Mouse (Mus musculus) brain, embryonic 14.5 days (tissue): ENCODE data around the gene Ncapg2. TPM values are rescaled to one million over a fixed set of nuclear protein-coding genes. Genes with fewer than 3 reads are reported as not detected.
A peak's percentile ranks its signal among the peaks of the same experiment; 100 is the strongest.

Source experiments
- DNase-seq: peaks from one replicate; pipeline ENCODE4 v3.0.0-alpha.2; 2011; ENCODE audit warnings: low read depth
- CTCF ChIP-seq: fragments of 200-500 bp; IDR thresholded peaks from 2 replicates; pipeline ENCODE4 v1.5.1; 2012; ENCODE audit warnings: inconsistent platforms, mild to moderate bottlenecking, moderate library complexity, borderline replicate concordance; ENCODE audit not compliant: insufficient read depth, insufficient read length; ENCODE audit errors: extremely low read depth
- POLR2A ChIP-seq: fragments of 200-500 bp; IDR thresholded peaks from 2 replicates; pipeline ENCODE4 v1.6.1; 2012; ENCODE audit warnings: mild to moderate bottlenecking, inconsistent platforms, borderline replicate concordance; ENCODE audit not compliant: poor library complexity, insufficient read depth, insufficient read length, severe bottlenecking; ENCODE audit errors: extremely low read depth
- polyA plus RNA-seq: library from polyadenylated mRNA; depleted of rRNA; stranded (reverse); fragments of >200 nt; gene quantifications from 2 replicates; pipeline ENCODE4 v1.2.3, GENCODE M21; 2012; rRNA removed

Gene Ncapg2
- polyA plus RNA-seq, 1 experiment = 10.3 TPM

DNA sequence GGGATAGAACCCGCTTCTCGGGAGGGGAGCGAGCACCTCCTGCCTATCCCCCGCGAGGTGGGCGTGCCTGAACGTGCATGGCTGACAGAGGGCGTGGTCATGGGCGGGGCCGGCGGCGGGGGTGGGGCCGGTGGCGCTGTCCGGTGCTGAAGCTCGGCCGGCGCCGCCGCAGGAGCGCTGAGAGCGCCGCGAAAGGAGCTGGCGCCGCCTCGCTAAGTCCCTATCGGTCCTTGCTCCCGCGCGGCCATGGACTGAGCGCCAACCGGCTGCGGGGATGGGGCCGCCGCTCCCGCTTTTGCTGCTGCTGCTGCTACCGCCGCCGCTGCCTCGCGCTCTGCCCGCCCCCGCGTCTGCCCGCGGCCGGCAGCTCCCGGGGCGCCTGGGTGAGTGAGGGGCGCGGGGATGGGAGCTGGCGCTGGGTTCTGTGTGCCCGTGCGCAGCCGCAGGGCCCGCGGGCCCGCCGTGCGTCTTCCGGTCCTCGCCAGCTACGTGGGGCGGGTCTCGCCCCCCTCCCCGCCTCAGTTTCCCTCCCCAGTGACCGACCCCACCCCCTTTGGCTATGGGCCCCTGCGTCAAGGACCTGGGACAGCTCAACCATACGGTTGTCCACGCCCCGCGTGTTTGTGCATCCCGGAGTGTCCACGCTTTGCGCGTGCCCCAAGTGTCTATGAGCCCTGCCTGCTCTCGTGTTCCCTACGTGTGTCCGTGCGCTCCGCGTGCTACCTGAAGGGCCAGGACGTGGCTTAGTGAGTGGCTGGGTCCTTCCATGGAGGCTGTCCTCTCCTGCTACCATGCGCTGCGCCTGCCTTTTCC is 80.6 kb downstream of the Ncapg2 start, which contains the start of gene Ptprn2:
Gene Ptprn2, plus strand, starts transcription at position 130 of the 813 bp plus-strand sequence.
- TF ChIP-seq CTCF = no peak
- TF ChIP-seq POLR2A = peak; percentile 79
- peak; percentile 92 for DNase-seq

DNA sequence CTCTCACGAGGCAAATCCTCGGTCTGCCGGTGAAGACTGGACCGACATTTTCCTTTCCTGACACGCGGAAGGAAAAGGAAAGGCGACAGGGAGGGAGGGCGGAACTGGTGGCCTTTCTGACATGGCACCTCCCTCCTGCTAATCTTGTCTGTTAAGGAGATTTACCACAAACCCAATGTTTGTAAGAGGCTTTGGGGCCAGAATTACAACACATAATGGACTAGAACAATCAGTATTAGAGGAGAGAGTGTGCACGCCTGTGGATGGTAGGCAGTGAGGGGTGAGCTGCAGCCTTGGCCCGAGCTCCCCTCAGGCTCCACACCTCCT is 81.2 kb downstream of the Ncapg2 start:
- TF ChIP-seq POLR2A (no peak), CTCF (no peak)
- DNase-seq = no peak

DNA sequence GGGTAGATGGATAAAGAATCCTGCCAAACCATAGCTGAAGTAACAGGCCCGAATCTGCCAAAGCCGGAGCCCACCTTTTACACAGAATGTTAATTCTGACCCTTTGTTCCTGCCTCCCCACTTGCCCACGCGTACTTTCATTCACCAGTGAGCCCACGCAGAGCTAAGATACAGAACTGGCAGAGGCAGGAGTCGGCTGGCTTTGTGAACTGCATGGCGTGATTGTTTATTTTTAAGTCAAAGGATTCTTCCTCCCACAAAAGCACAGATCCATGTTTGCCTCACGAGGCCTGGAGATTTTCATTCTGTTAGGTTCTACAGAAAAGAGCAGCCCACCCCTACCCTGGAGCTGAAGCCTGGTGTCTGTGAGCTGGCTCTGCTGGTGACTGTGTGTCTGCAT is 83.6 kb downstream of the Ncapg2 start:
- TF ChIP-seq CTCF (no peak), POLR2A (no peak)
- DNase-seq = no peak

DNA sequence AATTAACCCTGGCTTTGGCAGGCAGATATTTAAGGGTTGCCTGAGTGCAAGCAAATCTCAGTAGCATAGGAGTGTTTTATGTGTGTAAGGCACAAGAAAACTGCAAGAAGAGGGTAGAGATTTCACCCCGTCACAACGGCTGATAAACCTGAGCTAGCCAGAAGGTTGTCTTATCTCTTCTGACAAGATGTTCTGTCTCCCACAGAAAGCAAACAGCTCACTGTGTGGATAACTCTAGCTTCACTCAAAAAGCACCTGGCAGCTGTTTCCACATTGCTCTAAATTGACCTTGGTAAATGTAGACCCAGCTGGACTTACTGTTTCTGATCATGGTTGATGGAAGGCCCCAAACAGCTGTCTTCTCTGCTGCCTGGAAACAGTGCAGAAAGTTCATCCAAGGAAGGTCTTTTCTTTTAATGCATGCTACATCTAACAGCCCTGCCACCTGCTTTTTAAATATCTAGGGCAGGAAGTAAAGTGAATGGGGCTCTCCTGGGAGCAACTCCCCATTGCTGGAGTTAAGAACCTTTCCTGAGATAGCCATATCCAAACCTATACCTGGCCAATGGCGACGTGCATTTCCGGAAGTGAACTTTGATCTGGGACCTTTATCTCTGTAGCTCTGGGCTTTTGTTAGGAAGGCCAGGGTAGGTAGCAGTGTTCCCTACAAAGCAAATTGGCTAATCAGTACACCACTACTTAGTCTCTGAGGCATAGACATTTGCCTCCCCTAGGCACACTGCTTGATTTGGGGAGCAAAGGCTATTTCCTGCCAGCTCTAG is 85.6 kb downstream of the Ncapg2 start:
- DNase-seq = no peak
- TF ChIP-seq CTCF (no peak), POLR2A (no peak)

DNA sequence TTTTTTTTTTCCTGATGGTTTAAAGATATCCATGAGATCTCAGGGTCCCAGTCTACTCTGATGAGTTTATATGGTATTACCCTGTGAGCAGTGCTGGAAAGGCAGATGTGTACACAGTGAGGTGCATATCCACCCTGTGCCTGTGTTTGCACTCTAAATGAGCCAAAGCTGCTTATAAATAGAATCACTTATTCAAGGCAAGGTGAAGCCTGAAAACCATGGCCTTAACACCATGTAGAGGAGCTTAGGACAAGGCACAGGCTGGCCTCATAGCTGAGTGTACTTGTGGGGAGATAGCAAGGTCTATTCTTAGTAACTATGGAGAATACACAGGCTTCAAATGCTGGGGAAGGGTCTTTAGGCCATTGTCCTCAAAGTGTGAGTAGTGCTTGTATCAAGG is 93.5 kb downstream of the Ncapg2 start:
- no peak for TF ChIP-seq CTCF
- no peak for DNase-seq

DNA sequence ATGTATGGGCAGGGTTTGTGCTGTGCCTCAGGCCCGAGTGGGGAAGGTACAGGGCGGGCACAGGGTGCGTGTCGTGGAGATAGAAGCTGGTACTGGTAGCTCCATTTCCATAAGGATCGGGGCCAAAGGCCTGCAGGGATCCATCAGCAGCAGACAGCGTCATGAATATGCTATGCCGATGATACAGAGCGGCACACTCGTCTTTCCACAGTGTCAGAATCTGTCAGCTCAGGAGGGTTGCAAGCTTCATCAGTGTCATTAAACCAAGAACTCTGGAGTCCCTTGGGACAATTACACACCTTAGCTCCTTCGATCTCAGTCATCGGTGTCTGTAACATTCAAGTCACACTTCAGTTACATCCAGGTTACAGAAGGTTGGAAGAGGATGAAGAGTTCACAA is 95.5 kb downstream of the Ncapg2 start:
- TF ChIP-seq CTCF (no peak), POLR2A (no peak)
- DNase-seq = peak; percentile 20

DNA sequence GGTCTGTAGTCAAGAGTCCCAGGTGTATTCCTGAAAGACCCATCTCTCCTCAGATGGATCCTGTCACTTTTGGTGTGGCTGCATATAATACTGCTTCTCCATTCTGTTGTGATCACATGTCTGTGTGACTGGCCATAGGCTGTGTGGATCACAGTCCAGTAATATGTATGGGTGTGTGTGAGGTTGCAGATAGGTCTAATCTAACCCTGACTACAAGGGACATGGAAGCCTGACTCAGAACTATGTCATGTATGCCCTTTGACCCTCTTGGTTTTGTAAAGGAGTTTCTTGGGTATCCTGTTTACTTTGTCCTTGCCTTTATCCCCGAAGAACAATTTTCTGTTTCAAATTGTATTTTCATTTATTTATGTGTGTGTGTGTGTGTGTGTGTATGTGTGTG is 107.3 kb downstream of the Ncapg2 start:
- no peak for DNase-seq
- no peak for TF ChIP-seq CTCF
- TF ChIP-seq POLR2A = no peak

Other genes with a start within 250 kb of the Ncapg2 start
- 12.7 and 15.8 TPM in 2 replicates for gene Wdr60, start 142.4 kb upstream of the Ncapg2 start, polyA plus RNA-seq
- not detected in 2 replicates for gene Gm11027, start 130.0 kb upstream of the Ncapg2 start, polyA plus RNA-seq
- 8.5 and 13.4 TPM in 2 replicates for gene Esyt2, start 124.2 kb upstream of the Ncapg2 start, polyA plus RNA-seq
- gene Ptprn2, start 80.3 kb downstream of the Ncapg2 start, polyA plus RNA-seq = 50.3 and 63.0 TPM in 2 replicates